Mouse (Mus musculus): ENCODE results near the gene Spp2. TPM values are rescaled to one million over a fixed set of nuclear protein-coding genes. Genes with fewer than 3 reads are reported as not detected.

Gene Spp2
- total RNA-seq (2021), result not detected

GRCm38 (mm10) chr1:88406807-88407198, at the start of gene Spp2:
Spp2 (plus strand) TSS chr1:88406961.
- no peak for DNase-seq (ENCODE audit: low spot score in 2 of 2)
- intact Hi-C loops (cut with DNase I), result no loop called here

- intact Hi-C loops (cut with DNase I), result loop anchor here (2.0 to 10.0 kb wide), 3 partner anchors 350 to 837 kb away; no protein-coding TSS in a partner anchor
- peak; percentile 35 to 55 for DNase-seq (ENCODE audit: low spot score in 2 of 2)
Observed at GRCm38 (mm10) chr1:88357458-88358090, 49.2 kb upstream of the Spp2 start.

GRCm38 (mm10) chr1:88358102-88358654, 48.6 kb upstream of the Spp2 start:
- intact Hi-C loops (cut with DNase I), result loop anchor here (5.0 to 10.0 kb wide), 2 partner anchors 349 to 837 kb away; no protein-coding TSS in a partner anchor
- DNase-seq (ENCODE audit: low spot score in 2 of 2), result no peak

GRCm38 (mm10) chr1:88361085-88361484, 45.7 kb upstream of the Spp2 start:
- intact Hi-C loops (cut with DNase I), result loop anchor here (5.0 kb wide), 1 partner anchor 361 kb away; no protein-coding TSS in a partner anchor

GRCm38 (mm10) chr1:88366881-88367644, 39.7 kb upstream of the Spp2 start:
- intact Hi-C loops (cut with DNase I), result no loop called here
- DNase-seq (ENCODE audit: low spot score in 2 of 2), result no peak

More at GRCm38 (mm10) chr1:88361085-88361484, 45.7 kb upstream of the Spp2 start:
- no peak for DNase-seq (ENCODE audit: low spot score in 2 of 2)

- intact Hi-C loops (cut with DNase I), result no loop called here
Observed at GRCm38 (mm10) chr1:88378446-88378845, 28.3 kb upstream of the Spp2 start.

GRCm38 (mm10) chr1:88391632-88392031, 15.1 kb upstream of the Spp2 start:
- no peak for DNase-seq (ENCODE audit: low spot score in 2 of 2)
- intact Hi-C loops (cut with DNase I), result no loop called here

More at GRCm38 (mm10) chr1:88378446-88378845, 28.3 kb upstream of the Spp2 start:
- no peak for DNase-seq (ENCODE audit: low spot score in 2 of 2)

- intact Hi-C loops (cut with DNase I), result no loop called here
- no peak for DNase-seq (ENCODE audit: low spot score in 2 of 2)
Observed at GRCm38 (mm10) chr1:88393321-88393720, 13.4 kb upstream of the Spp2 start.

- DNase-seq (ENCODE audit: low spot score in 2 of 2), result no peak
- intact Hi-C loops (cut with DNase I), result no loop called here
Observed at GRCm38 (mm10) chr1:88403378-88403777, 3.4 kb upstream of the Spp2 start.

- intact Hi-C loops (cut with DNase I), result no loop called here
- DNase-seq (ENCODE audit: low spot score in 2 of 2), result no peak
Observed at GRCm38 (mm10) chr1:88406078-88406806, 519 bp upstream of the Spp2 start.

- no peak for DNase-seq (ENCODE audit: low spot score in 2 of 2)
- intact Hi-C loops (cut with DNase I), result no loop called here
Observed at GRCm38 (mm10) chr1:88408340-88408739, 1.6 kb downstream of the Spp2 start.

- no peak for DNase-seq (ENCODE audit: low spot score in 2 of 2)
- intact Hi-C loops (cut with DNase I), result no loop called here
Observed at GRCm38 (mm10) chr1:88412013-88412412, 5.3 kb downstream of the Spp2 start.

GRCm38 (mm10) chr1:88418943-88419342, 12.2 kb downstream of the Spp2 start:
- intact Hi-C loops (cut with DNase I), result no loop called here
- DNase-seq (ENCODE audit: low spot score in 2 of 2), result no peak

- intact Hi-C loops (cut with DNase I), result loop anchor here (10.0 kb wide), 1 partner anchor 773 kb away; no protein-coding TSS in a partner anchor
- no peak for DNase-seq (ENCODE audit: low spot score in 2 of 2)
Observed at GRCm38 (mm10) chr1:88422045-88422444, 15.3 kb downstream of the Spp2 start.

- intact Hi-C loops (cut with DNase I), result loop anchor here (10.0 kb wide), 1 partner anchor 772 kb away; no protein-coding TSS in a partner anchor
- no peak for DNase-seq (ENCODE audit: low spot score in 2 of 2)
Observed at GRCm38 (mm10) chr1:88422846-88423395, 16.2 kb downstream of the Spp2 start.

GRCm38 (mm10) chr1:88424602-88425252, 18.0 kb downstream of the Spp2 start:
- DNase-seq (ENCODE audit: low spot score in 2 of 2), result peak; percentile 75 to 78
- intact Hi-C loops (cut with DNase I), result loop anchor here (2.0 to 10.0 kb wide), 3 partner anchors 280 to 770 kb away; no protein-coding TSS in a partner anchor

- intact Hi-C loops (cut with DNase I), result loop anchor here (10.0 kb wide), 1 partner anchor 767 kb away; no protein-coding TSS in a partner anchor
- DNase-seq (ENCODE audit: low spot score in 2 of 2), result no peak
Observed at GRCm38 (mm10) chr1:88427987-88428741, 21.4 kb downstream of the Spp2 start.

- DNase-seq (ENCODE audit: low spot score in 2 of 2), result no peak
Observed at GRCm38 (mm10) chr1:88429413-88429812, 22.7 kb downstream of the Spp2 start.

More at GRCm38 (mm10) chr1:88429413-88429812, 22.7 kb downstream of the Spp2 start:
- intact Hi-C loops (cut with DNase I), result loop anchor here (10.0 kb wide), 1 partner anchor 765 kb away; no protein-coding TSS in a partner anchor

Measured in left cerebral cortex, postnatal 36 days (tissue).